Mouse (Mus musculus): ENCODE results near the gene Kcnh7. TPM values are rescaled to one million over a fixed set of nuclear protein-coding genes. Genes with fewer than 3 reads are reported as not detected.

Kcnh7 gene
- polyA plus RNA-seq, 1 experiment from 2014 or later, result 0.10 TPM

DNA sequence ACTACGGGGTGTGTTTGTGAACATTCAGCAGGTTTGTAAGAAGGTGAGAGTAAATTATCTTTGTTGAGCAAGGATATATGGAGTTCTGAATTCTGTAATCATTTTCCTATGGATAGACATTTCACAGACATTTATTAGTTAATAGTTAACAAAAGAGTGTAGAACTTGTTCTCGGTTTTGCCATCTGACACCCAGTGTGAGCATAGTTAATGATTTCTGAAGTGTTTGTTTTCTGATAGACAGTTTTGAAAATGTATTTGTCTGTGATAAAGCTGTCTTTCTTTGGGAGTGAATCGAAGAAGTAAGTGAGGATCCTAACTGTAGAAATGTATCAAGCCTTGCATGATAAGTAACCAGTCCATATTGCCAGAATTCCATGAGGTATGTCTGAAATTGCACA is 276.4 kb downstream of the Kcnh7 start:
- H3K36me3 ChIP-seq (ENCODE audit: insufficient read depth, low read length), result no peaks in the 10 kb centered on the region
- ATAC-seq (no peak), DNase-seq (ENCODE audit: low spot score) (no peak)
- H3K4me2 ChIP-seq (replicated peaks; ENCODE audit: low read depth, low read length), result no peak overlapping the region
- H3K27me3 ChIP-seq (replicated peaks; ENCODE audit: insufficient read depth, low read length), result no peaks in the 10 kb centered on the region
- 43% methylated on average over 3 of the region's 3 CpGs for WGBS
- H3K9me3 ChIP-seq (ENCODE audit: low read length), result no peaks in the 10 kb centered on the region
- TF ChIP-seq CTCF (IDR thresholded peaks at IDR 0.05) (no peak), EP300 (IDR thresholded peaks at IDR 0.05) (no peak)
- no peak overlapping the region for H3K27ac ChIP-seq (ENCODE audit: low read length)
- no peak overlapping the region for H3K4me3 ChIP-seq (ENCODE audit: low read depth, low read length)
- H3K4me1 ChIP-seq (ENCODE audit: insufficient read depth, low read depth, low read length), result no peaks in the 10 kb centered on the region
- no peak overlapping the region for H3K9ac ChIP-seq (replicated peaks; ENCODE audit: low read depth)

DNA sequence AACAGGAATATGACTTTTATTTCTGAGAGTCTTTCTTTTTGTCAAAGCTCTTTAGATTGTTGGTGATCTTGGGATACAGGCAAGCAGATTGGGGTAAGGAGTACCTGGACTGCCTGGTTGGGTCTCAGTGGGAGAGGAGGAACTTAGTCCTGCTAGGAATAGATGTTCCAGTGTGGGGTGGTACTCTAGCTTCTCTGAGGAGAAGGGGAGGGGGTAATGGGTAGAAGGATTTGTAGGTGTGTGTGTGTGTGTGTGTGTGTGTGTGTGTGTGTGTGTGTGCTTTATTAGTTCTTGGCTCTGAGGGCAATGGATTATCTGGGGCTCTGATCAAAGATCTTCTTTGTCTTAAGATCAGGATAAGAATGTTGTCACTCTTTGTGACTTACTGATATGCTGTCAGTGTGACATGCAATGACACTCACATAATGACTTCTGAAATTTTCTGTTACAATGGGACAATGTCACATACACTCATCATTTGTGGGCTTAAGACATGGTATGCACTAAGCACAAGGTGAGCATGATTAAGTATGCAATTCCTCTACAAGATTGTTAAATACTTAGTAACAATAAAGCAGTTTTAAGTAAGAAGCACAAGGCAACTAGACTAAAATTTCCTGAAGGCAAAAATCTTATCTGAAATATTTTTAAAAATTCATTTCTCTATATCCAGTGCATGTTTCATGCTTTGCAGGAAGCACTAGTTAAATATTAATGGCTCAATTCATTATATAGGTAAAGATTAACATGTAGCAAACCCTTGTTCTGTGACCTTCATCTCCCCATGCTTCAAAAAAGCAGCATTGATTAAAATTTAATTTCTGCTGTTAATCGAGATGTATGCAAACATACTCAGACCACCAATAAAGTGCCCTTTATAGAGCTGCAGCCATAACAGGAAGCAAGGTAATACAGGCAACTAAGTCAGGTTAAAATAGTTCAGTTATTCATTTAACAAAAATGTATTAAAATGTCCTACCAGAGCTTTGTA is 281.4 kb downstream of the Kcnh7 start:
- no peaks in the 10 kb centered on the region for H3K4me1 ChIP-seq (ENCODE audit: insufficient read depth, low read depth, low read length)
- WGBS, result 44% methylated on average over 1 of the region's 1 CpGs
- no peaks in the 10 kb centered on the region for H3K27me3 ChIP-seq (replicated peaks; ENCODE audit: insufficient read depth, low read length)
- H3K27ac ChIP-seq (ENCODE audit: low read length), result no peak overlapping the region
- no peak for DNase-seq (ENCODE audit: low spot score)
- H3K4me2 ChIP-seq (replicated peaks; ENCODE audit: low read depth, low read length), result no peak overlapping the region
- no peak for TF ChIP-seq CTCF (IDR thresholded peaks at IDR 0.05)
- TF ChIP-seq EP300 (IDR thresholded peaks at IDR 0.05), result no peak
- H3K4me3 ChIP-seq (ENCODE audit: low read depth, low read length), result no peak overlapping the region
- no peak for ATAC-seq
- H3K9me3 ChIP-seq (ENCODE audit: low read length), result no peaks in the 10 kb centered on the region
- H3K36me3 ChIP-seq (ENCODE audit: insufficient read depth, low read length), result no peaks in the 10 kb centered on the region
- H3K9ac ChIP-seq (replicated peaks; ENCODE audit: low read depth), result no peak overlapping the region

DNA sequence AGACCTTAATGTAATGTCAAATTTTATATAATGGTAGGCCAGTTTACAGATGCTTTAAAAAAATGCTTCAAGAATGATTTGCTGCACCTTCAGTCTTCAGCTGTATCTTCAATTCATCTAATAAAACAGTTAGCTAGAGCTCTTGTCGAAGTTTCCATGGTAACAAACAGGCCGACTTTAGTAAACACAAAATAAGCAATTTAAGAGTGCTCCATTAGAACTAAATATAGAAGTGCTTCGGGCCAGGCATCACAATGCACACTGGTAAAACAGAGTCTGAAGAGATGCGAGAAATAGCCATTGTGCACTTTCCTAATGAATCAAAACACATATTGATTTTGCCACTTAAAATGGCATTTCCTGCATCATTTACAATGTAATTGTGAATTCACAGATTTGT is 305.3 kb downstream of the Kcnh7 start:
- WGBS, result 75% methylated on average over 4 of the region's 4 CpGs
- Histone ChIP-seq H3K9me3 (ENCODE audit: low read length) (no peaks in the 10 kb centered on the region), H3K27ac (ENCODE audit: low read length) (no peak overlapping the region), H3K9ac (replicated peaks; ENCODE audit: low read depth) (no peak overlapping the region), H3K4me2 (replicated peaks; ENCODE audit: low read depth, low read length) (no peak overlapping the region), H3K4me3 (ENCODE audit: low read depth, low read length) (no peak overlapping the region), H3K27me3 (replicated peaks; ENCODE audit: insufficient read depth, low read length) (no peaks in the 10 kb centered on the region), H3K36me3 (ENCODE audit: insufficient read depth, low read length) (no peaks in the 10 kb centered on the region), H3K4me1 (ENCODE audit: insufficient read depth, low read depth, low read length) (no peaks in the 10 kb centered on the region)
- TF ChIP-seq CTCF (IDR thresholded peaks at IDR 0.05) (no peak), EP300 (IDR thresholded peaks at IDR 0.05) (no peak)
- ATAC-seq, result no peak
- no peak for DNase-seq (ENCODE audit: low spot score)

DNA sequence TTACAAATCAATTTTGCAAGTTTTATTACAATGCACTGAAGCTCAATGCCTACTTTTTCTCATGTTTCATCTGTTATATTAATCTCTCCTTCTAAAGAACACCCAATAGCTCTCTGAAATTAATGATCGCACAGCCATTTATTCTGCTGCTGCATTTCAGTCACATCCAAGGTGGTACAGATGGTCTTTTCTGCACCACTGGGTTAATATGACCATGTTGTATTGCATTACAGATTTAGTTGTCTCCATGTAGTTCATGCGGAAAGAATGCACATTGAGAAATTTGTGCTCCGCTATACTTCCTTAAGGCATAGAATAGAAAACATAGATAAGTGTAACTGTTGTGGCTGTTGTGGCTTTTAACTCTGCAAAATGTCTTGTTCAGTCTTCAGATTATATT is 328.7 kb downstream of the Kcnh7 start:
- Histone ChIP-seq H3K36me3 (ENCODE audit: insufficient read depth, low read length) (no peaks in the 10 kb centered on the region), H3K9ac (replicated peaks; ENCODE audit: low read depth) (no peak overlapping the region), H3K4me2 (replicated peaks; ENCODE audit: low read depth, low read length) (no peak overlapping the region), H3K27ac (ENCODE audit: low read length) (no peak overlapping the region), H3K9me3 (ENCODE audit: low read length) (no peaks in the 10 kb centered on the region), H3K4me3 (ENCODE audit: low read depth, low read length) (no peak overlapping the region), H3K4me1 (ENCODE audit: insufficient read depth, low read depth, low read length) (no peaks in the 10 kb centered on the region), H3K27me3 (replicated peaks; ENCODE audit: insufficient read depth, low read length) (no peaks in the 10 kb centered on the region)
- 98% methylated on average over 3 of the region's 3 CpGs for WGBS
- ATAC-seq (no peak), DNase-seq (ENCODE audit: low spot score) (no peak)
- TF ChIP-seq EP300 (IDR thresholded peaks at IDR 0.05) (no peak), CTCF (IDR thresholded peaks at IDR 0.05) (no peak)

DNA sequence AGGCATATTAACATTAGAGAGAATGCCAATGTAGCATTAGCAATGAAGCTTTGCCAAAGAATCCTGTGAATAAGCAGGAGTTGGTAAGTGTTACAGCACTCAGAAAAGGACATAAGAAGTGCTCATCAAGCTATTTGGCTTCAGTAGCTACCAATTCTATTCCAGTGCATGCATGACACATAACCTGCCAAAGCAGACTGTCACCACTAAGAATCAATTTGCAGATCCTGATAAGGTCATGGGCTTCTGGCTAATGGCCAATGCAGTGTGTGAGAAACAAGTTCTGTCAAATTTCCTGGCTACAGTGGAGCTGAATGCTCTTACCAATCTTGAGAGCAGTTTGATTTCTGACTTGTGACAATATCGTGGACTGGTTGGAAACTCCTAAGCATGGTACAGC is 341.5 kb downstream of the Kcnh7 start:
- H3K27ac ChIP-seq (ENCODE audit: low read length), result no peak overlapping the region
- TF ChIP-seq CTCF (IDR thresholded peaks at IDR 0.05) (no peak), EP300 (IDR thresholded peaks at IDR 0.05) (no peak)
- no peak overlapping the region for H3K4me3 ChIP-seq (ENCODE audit: low read depth, low read length)
- H3K9ac ChIP-seq (replicated peaks; ENCODE audit: low read depth), result no peak overlapping the region
- DNase-seq (ENCODE audit: low spot score), result no peak
- ATAC-seq, result no peak
- no peaks in the 10 kb centered on the region for H3K9me3 ChIP-seq (ENCODE audit: low read length)
- no peak overlapping the region for H3K4me2 ChIP-seq (replicated peaks; ENCODE audit: low read depth, low read length)
- no peaks in the 10 kb centered on the region for H3K4me1 ChIP-seq (ENCODE audit: insufficient read depth, low read depth, low read length)
- no peaks in the 10 kb centered on the region for H3K36me3 ChIP-seq (ENCODE audit: insufficient read depth, low read length)
- WGBS, result 48% methylated on average over 1 of the region's 1 CpGs
- H3K27me3 ChIP-seq (replicated peaks; ENCODE audit: insufficient read depth, low read length), result no peaks in the 10 kb centered on the region

DNA sequence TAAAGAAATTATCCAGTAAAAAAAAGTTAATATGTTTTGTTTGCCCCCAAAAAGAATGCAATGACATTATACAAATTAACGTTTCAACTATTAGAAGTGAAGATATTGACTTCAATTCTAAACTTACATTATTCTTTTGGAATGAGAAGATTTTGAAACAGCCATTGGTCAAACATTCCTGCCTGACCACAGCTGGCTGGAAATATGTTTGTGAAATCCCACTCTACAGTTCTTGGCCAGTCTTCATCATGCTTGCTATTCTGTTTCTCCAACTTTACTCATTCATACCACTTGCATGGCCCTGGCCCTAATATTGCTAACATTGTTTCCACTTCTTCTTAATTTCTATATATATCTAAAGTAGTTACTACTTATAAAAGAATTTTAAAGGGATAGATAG is 349.8 kb downstream of the Kcnh7 start:
- H3K9ac ChIP-seq (replicated peaks; ENCODE audit: low read depth), result no peak overlapping the region
- H3K4me3 ChIP-seq (ENCODE audit: low read depth, low read length), result no peak overlapping the region
- TF ChIP-seq EP300 (IDR thresholded peaks at IDR 0.05), result no peak
- no peak for TF ChIP-seq CTCF (IDR thresholded peaks at IDR 0.05)
- ATAC-seq (no peak), DNase-seq (ENCODE audit: low spot score) (no peak)
- no peaks in the 10 kb centered on the region for H3K27me3 ChIP-seq (replicated peaks; ENCODE audit: insufficient read depth, low read length)
- no peaks in the 10 kb centered on the region for H3K9me3 ChIP-seq (ENCODE audit: low read length)
- no peaks in the 10 kb centered on the region for H3K4me1 ChIP-seq (ENCODE audit: insufficient read depth, low read depth, low read length)
- H3K4me2 ChIP-seq (replicated peaks; ENCODE audit: low read depth, low read length), result no peak overlapping the region
- H3K27ac ChIP-seq (ENCODE audit: low read length), result no peak overlapping the region
- WGBS, result 59% methylated on average over 1 of the region's 1 CpGs
- no peaks in the 10 kb centered on the region for H3K36me3 ChIP-seq (ENCODE audit: insufficient read depth, low read length)
